ENCODE assay signal across 13 mouse cellular contexts in genomic region chr12:85604301-85604998, GRCm38 (mm10). TPM values are rescaled to one million over a fixed set of nuclear protein-coding genes. Genes with fewer than 3 reads are reported as not detected.
DNase-seq lines count a peak whose midpoint lies in the region; ATAC-seq and TF ChIP-seq lines count a peak whose summit lies in the region.
"Had no signal": no experiment of that assay in that cellular context is flagged by ENCODE, and none has a peak within 500 bp of the region (broad histone marks: within the 10 kb centered on the region; RNA-seq: fewer than 3 reads in every experiment).

No protein-coding gene starts in this region.

- H3K27me3 ChIP-seq in heart, embryonic 12.5 days (replicated peaks): no peaks in the 10 kb centered on the region
- peaks cover 7% of the 10 kb centered on the region; the same call in 1 of the 2 replicates for H3K27me3 ChIP-seq in liver, postnatal 0 days (ENCODE audit: insufficient read depth, low read length)
- H3K27me3 ChIP-seq in embryonic facial prominence, embryonic 14.5 days (replicated peaks; ENCODE audit: control insufficient read depth, insufficient read depth, low read length): no peaks in the 10 kb centered on the region
- H3K27me3 ChIP-seq in stomach, embryonic 14.5 days (ENCODE audit: control insufficient read depth, insufficient read depth, low read length): no peaks in the 10 kb centered on the region

- H3K4me2 ChIP-seq in heart, embryonic 12.5 days: 0 out of 2 replicates have a peak overlapping the region, but pooled peaks have one; percentile 4
- H3K4me2 ChIP-seq in liver, postnatal 0 days (ENCODE audit: low read depth, low read length): peak overlapping the region; percentile 3; the same call in 1 of the 2 replicates
- H3K4me2 ChIP-seq in embryonic facial prominence, embryonic 14.5 days (ENCODE audit: low read depth, low read length): peak overlapping the region; percentile 21; the same call in 1 of the 2 replicates
- no peak overlapping the region for H3K4me2 ChIP-seq in stomach, embryonic 14.5 days (replicated peaks; ENCODE audit: low read depth, low read length)
- H3K4me2 ChIP-seq: liver, embryonic 13.5 days; midbrain, embryonic 13.5 days had no signal

- H3K4me3 ChIP-seq in heart, embryonic 12.5 days: no peak overlapping the region
- no peak overlapping the region for H3K4me3 ChIP-seq in liver, postnatal 0 days (ENCODE audit: low read depth, low read length)
- no peak overlapping the region for H3K4me3 ChIP-seq in embryonic facial prominence, embryonic 14.5 days (ENCODE audit: low read depth, low read length)
- H3K4me3 ChIP-seq in stomach, embryonic 14.5 days (ENCODE audit: low read depth, low read length): no peak overlapping the region
- H3K4me3 ChIP-seq: liver, embryonic 13.5 days; midbrain, embryonic 13.5 days had no signal

- intact Hi-C loops in heart, postnatal 25 days (cut with DNase I): loop anchor here (5.0 kb wide), 1 partner anchor 38 kb away; no protein-coding TSS in a partner anchor

- ATAC-seq in heart, embryonic 12.5 days (ENCODE audit: insufficient number of reproducible peaks, low FRiP score): no peak
- no peak for ATAC-seq in liver, postnatal 0 days
- ATAC-seq in embryonic facial prominence, embryonic 14.5 days (ENCODE audit: low read depth): peak; percentile 56
- ATAC-seq in stomach, embryonic 14.5 days (ENCODE audit: insufficient number of reproducible peaks, insufficient read depth, low FRiP score, low read depth): no peak
- no peak for ATAC-seq in megakaryocyte-erythroid progenitor cell, adult 5-6 weeks (replicated peaks; ENCODE audit: low FRiP score, low TSS enrichment, poor library complexity, severe bottlenecking)
- ATAC-seq: midbrain, embryonic 13.5 days had no signal

- no peak overlapping the region for H3K27ac ChIP-seq in heart, embryonic 12.5 days (ENCODE audit: poor library complexity, severe bottlenecking)
- no peak overlapping the region for H3K27ac ChIP-seq in liver, postnatal 0 days (ENCODE audit: low read depth)
- no peak overlapping the region for H3K27ac ChIP-seq in embryonic facial prominence, embryonic 14.5 days (replicated peaks; ENCODE audit: low read depth, low read length)
- H3K27ac ChIP-seq in stomach, embryonic 14.5 days (ENCODE audit: low read length): peak overlapping the region; percentile 66; the same call in 1 of the 2 replicates
- H3K27ac ChIP-seq: liver, embryonic 13.5 days; midbrain, embryonic 13.5 days had no signal

- H3K9ac ChIP-seq in heart, embryonic 12.5 days: no peak overlapping the region
- no peak overlapping the region for H3K9ac ChIP-seq in liver, postnatal 0 days (replicated peaks)
- H3K9ac ChIP-seq in embryonic facial prominence, embryonic 14.5 days (ENCODE audit: low read depth, low read length): no peak overlapping the region
- H3K9ac ChIP-seq in stomach, embryonic 14.5 days (replicated peaks; ENCODE audit: low read depth, low read length): no peak overlapping the region
- H3K9ac ChIP-seq: liver, embryonic 13.5 days; midbrain, embryonic 13.5 days had no signal

- peaks cover 23% of the 10 kb centered on the region for H3K36me3 ChIP-seq in heart, embryonic 12.5 days
- peaks cover 8% of the 10 kb centered on the region; the same call in 1 of the 2 replicates for H3K36me3 ChIP-seq in liver, postnatal 0 days (replicated peaks; ENCODE audit: insufficient read depth, low read length)
- peaks cover 13% of the 10 kb centered on the region; the same call in 1 of the 2 replicates for H3K36me3 ChIP-seq in embryonic facial prominence, embryonic 14.5 days (ENCODE audit: control insufficient read depth, insufficient read depth, low read length)
- H3K36me3 ChIP-seq in stomach, embryonic 14.5 days (ENCODE audit: control insufficient read depth, insufficient read depth, low read length): peaks cover 7% of the 10 kb centered on the region; the same call in 1 of the 2 replicates
- H3K36me3 ChIP-seq: liver, embryonic 13.5 days had no signal

- TF ChIP-seq CTCF in liver, postnatal 0 days (IDR thresholded peaks at IDR 0.05; ENCODE audit: low read depth): no peak

- peaks cover 73% of the 10 kb centered on the region for H3K4me1 ChIP-seq in heart, embryonic 12.5 days (replicated peaks)
- peaks cover 38% of the 10 kb centered on the region for H3K4me1 ChIP-seq in liver, postnatal 0 days (ENCODE audit: insufficient read depth)
- H3K4me1 ChIP-seq in embryonic facial prominence, embryonic 14.5 days (ENCODE audit: control insufficient read depth, insufficient read depth, low read length): peaks cover 27% of the 10 kb centered on the region
- peaks cover 40% of the 10 kb centered on the region for H3K4me1 ChIP-seq in stomach, embryonic 14.5 days (ENCODE audit: control insufficient read depth, insufficient read depth, low read length)

- TF ChIP-seq EP300 in liver, postnatal 0 days (IDR thresholded peaks at IDR 0.05; ENCODE audit: low read depth): no peak

- H3K9me3 ChIP-seq in heart, embryonic 12.5 days (replicated peaks): no peaks in the 10 kb centered on the region
- no peaks in the 10 kb centered on the region for H3K9me3 ChIP-seq in liver, postnatal 0 days (ENCODE audit: low read length)
- H3K9me3 ChIP-seq in embryonic facial prominence, embryonic 14.5 days (ENCODE audit: control insufficient read depth, low read length): no peaks in the 10 kb centered on the region
- H3K9me3 ChIP-seq in stomach, embryonic 14.5 days (ENCODE audit: control insufficient read depth, low read depth, low read length): no peaks in the 10 kb centered on the region
- H3K9me3 ChIP-seq: liver, embryonic 13.5 days; midbrain, embryonic 13.5 days had no signal

- DNase-seq in heart, postnatal 25 days (ENCODE audit: low spot score): no peak
- no peak for DNase-seq in liver, postnatal 0 days
- DNase-seq in liver: no peak
- DNase-seq in embryonic facial prominence, embryonic 14.5 days (ENCODE audit: low spot score): peak; percentile 81
- DNase-seq in cerebellum, adult 11-12 months: no peak
- DNase-seq: layer of hippocampus, postnatal 36 days; liver, embryonic 13.5 days; right cerebral cortex, postnatal 4 days; thymus, adult 2 months had no signal

- 28% methylated on average over 9 of the region's 9 CpGs for WGBS in heart, embryonic 12.5 days
- WGBS in liver, postnatal 0 days (ENCODE audit: insufficient replicate concordance): 46% methylated on average over 9 of the region's 9 CpGs
- 41% methylated on average over 9 of the region's 9 CpGs for WGBS in embryonic facial prominence, embryonic 14.5 days
- 38% methylated on average over 9 of the region's 9 CpGs for WGBS in stomach, embryonic 14.5 days

RNA-seq across cellular contexts. Expression of gene Jdp2, which starts 5.6 kb away (rescaled TPM):
- 0.56 and 0.90 TPM in 2 replicates for polyA plus RNA-seq in heart, embryonic 12.5 days (2016; fragmentation: Nextera tagmentation; extraction: Ambion mirVana)
- total RNA-seq in heart, postnatal 25 days (2021): 1 to 10 TPM; 8.8 to 9.2 TPM
- polyA plus RNA-seq in liver, postnatal 0 days (2015; fragmentation: Nextera tagmentation; extraction: Ambion mirVana): 0.25 and 0.33 TPM in 2 replicates
- 1.7 and 2.4 TPM in 2 replicates for polyA plus RNA-seq in embryonic facial prominence, embryonic 14.5 days (2014; fragmentation: Nextera tagmentation; extraction: Ambion mirVana)
- polyA plus RNA-seq in stomach, embryonic 14.5 days (2014; fragmentation: Nextera tagmentation; extraction: Ambion mirVana): 0.98 and 1.4 TPM in 2 replicates
- total RNA-seq in megakaryocyte-erythroid progenitor cell, adult 5-6 weeks (2014; fragmentation: Nextera tagmentation): 0.47 TPM in 1 of 2 replicates, not detected in the other
- 1.1 and 2.1 TPM in 2 replicates for total RNA-seq in megakaryocyte-erythroid progenitor cell, adult 5-6 weeks (2017)
